In the genomic region with DNA sequence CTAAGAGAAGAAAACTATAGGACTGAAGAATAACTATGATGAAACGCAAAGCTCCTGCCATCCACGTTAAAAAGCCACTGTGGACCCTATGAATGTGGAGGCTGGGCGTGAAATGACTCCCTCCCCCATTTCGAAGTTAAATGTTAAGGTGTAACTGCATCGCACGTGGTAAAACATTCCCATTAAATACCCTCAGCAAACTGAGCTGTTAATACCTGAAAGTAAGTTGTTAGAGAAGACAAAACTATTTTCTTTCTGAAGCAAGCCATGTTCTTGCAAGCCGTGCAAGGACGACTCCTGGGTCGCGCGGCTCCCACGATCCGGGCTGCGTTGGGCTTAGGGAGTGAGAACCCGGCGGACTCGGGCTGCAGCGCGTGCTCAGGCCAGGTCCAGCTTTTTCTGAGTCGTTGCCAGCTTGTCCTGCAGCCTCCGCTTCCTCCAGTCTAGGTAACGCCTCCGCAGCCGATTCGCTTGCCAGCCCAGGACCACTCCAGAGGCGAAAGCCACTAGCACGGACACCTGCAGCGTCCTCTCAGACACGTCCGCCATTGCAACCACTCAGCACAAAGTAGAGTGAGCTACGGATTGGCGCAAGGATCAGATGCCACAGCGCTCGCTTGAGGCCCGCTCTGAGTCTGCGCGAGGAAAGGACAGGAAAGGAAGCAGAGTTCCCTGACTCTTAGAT, we compare ENCODE assay signal across 7 mouse cellular contexts. TPM values are rescaled to one million over a fixed set of nuclear protein-coding genes. Genes with fewer than 3 reads are reported as not detected.
A peak's percentile ranks its signal among the peaks of the same experiment; 100 is the strongest.
DNase-seq lines count a peak whose midpoint lies in the region; ATAC-seq lines count a peak whose summit lies in the region.

A gene (minus strand): TSS at position 570 of the 685 bp plus-strand sequence.

- ATAC-seq in embryonic facial prominence, embryonic 12.5 days (ENCODE audit: insufficient number of reproducible peaks, insufficient read depth, low FRiP score, low TSS enrichment): peak; percentile 92
- peak; percentile 92 for ATAC-seq in limb, embryonic 11.5 days (ENCODE audit: insufficient number of reproducible peaks, low FRiP score, low TSS enrichment, low read depth)
- peak; percentile 95 for ATAC-seq in midbrain, embryonic 14.5 days (ENCODE audit: low FRiP score, low TSS enrichment)

- peaks cover 16% of the 10 kb centered on the region for H3K4me1 ChIP-seq in embryonic facial prominence, embryonic 12.5 days
- H3K4me1 ChIP-seq in limb, embryonic 11.5 days (ENCODE audit: control insufficient read depth, insufficient read depth, low read length): peaks cover 4% of the 10 kb centered on the region; the same call in 1 of the 2 replicates
- H3K4me1 ChIP-seq in midbrain, embryonic 14.5 days (ENCODE audit: control insufficient read depth, insufficient read depth, low read length): peaks cover 20% of the 10 kb centered on the region

- WGBS in embryonic facial prominence, embryonic 12.5 days: 3% methylated on average over 37 of the region's 37 CpGs
- 2% methylated on average over 37 of the region's 37 CpGs for WGBS in limb, embryonic 11.5 days
- WGBS in midbrain, embryonic 14.5 days: 3% methylated on average over 37 of the region's 37 CpGs

- H3K27ac ChIP-seq in embryonic facial prominence, embryonic 12.5 days: peak within 1 kb of the TSS; percentile 81
- peak within 1 kb of the TSS; percentile 77 for H3K27ac ChIP-seq in limb, embryonic 11.5 days (replicated peaks; ENCODE audit: low read depth, low read length)
- H3K27ac ChIP-seq in midbrain, embryonic 14.5 days (replicated peaks; ENCODE audit: low read depth, low read length): peak within 1 kb of the TSS; percentile 89

- peak within 1 kb of the TSS; percentile 58 for H3K4me2 ChIP-seq in embryonic facial prominence, embryonic 12.5 days (replicated peaks)
- peak within 1 kb of the TSS; percentile 43 for H3K4me2 ChIP-seq in limb, embryonic 11.5 days (ENCODE audit: low read depth, severe bottlenecking)
- peak within 1 kb of the TSS; percentile 74 for H3K4me2 ChIP-seq in midbrain, embryonic 14.5 days (ENCODE audit: low read length)

- no peaks in the 10 kb centered on the region for H3K9me3 ChIP-seq in embryonic facial prominence, embryonic 12.5 days
- no peaks in the 10 kb centered on the region for H3K9me3 ChIP-seq in limb, embryonic 11.5 days (ENCODE audit: control insufficient read depth, low read length)
- no peaks in the 10 kb centered on the region for H3K9me3 ChIP-seq in midbrain, embryonic 14.5 days (ENCODE audit: control insufficient read depth, low read length)

- peak; percentile 85 for DNase-seq in adrenal gland, postnatal 25 days
- DNase-seq in heart, adult 11 months: peak; percentile 99
- DNase-seq in kidney, adult 18-20 months: peak; percentile 90
- DNase-seq in limb, embryonic 11.5 days (ENCODE audit: low spot score): peak; percentile 89
- peak; percentile 95 for DNase-seq in midbrain, embryonic 14.5 days
- peak; percentile 64 to 74 for DNase-seq in spleen, adult 18-20 months

- H3K36me3 ChIP-seq in embryonic facial prominence, embryonic 12.5 days: no peaks in the 10 kb centered on the region
- H3K36me3 ChIP-seq in limb, embryonic 11.5 days (ENCODE audit: control insufficient read depth, insufficient read depth, low read length): no peaks in the 10 kb centered on the region
- no peaks in the 10 kb centered on the region for H3K36me3 ChIP-seq in midbrain, embryonic 14.5 days (ENCODE audit: control insufficient read depth, insufficient read depth, low read length)

- H3K9ac ChIP-seq in embryonic facial prominence, embryonic 12.5 days: peak within 1 kb of the TSS; percentile 68
- peak within 1 kb of the TSS; percentile 79 for H3K9ac ChIP-seq in limb, embryonic 11.5 days (ENCODE audit: low read length)
- peak within 1 kb of the TSS; percentile 70 for H3K9ac ChIP-seq in midbrain, embryonic 14.5 days (replicated peaks; ENCODE audit: low read length)

- no peaks in the 10 kb centered on the region for H3K27me3 ChIP-seq in embryonic facial prominence, embryonic 12.5 days
- H3K27me3 ChIP-seq in limb, embryonic 11.5 days (ENCODE audit: control insufficient read depth, insufficient read depth, low read length): no peaks in the 10 kb centered on the region
- no peaks in the 10 kb centered on the region for H3K27me3 ChIP-seq in midbrain, embryonic 14.5 days (ENCODE audit: control insufficient read depth, insufficient read depth, low read length)

- peak within 1 kb of the TSS; percentile 75 for H3K4me3 ChIP-seq in embryonic facial prominence, embryonic 12.5 days
- peak within 1 kb of the TSS; percentile 64 for H3K4me3 ChIP-seq in limb, embryonic 11.5 days (ENCODE audit: low read depth, low read length)
- peak within 1 kb of the TSS; percentile 74 for H3K4me3 ChIP-seq in midbrain, embryonic 14.5 days (replicated peaks; ENCODE audit: low read depth, low read length)

RNA-seq across cellular contexts. Expression of the gene that starts here (rescaled TPM):
- total RNA-seq in adrenal gland, postnatal 25 days (2021): 83.7 and 107 TPM in 2 replicates
- 25.5 and 29.9 TPM in 2 replicates for polyA plus RNA-seq in embryonic facial prominence, embryonic 12.5 days (2016; fragmentation: Nextera tagmentation; extraction: Ambion mirVana)
- polyA plus RNA-seq in limb, embryonic 11.5 days (2014; fragmentation: Nextera tagmentation; extraction: Ambion mirVana): 17.6 and 19.6 TPM in 2 replicates
- 38.2 and 44.6 TPM in 2 replicates for polyA plus RNA-seq in midbrain, embryonic 14.5 days (2014; fragmentation: Nextera tagmentation; extraction: Ambion mirVana)

Comparison
In these comparisons a context has a peak if more than half of its experiments do, and no peak if none do; other contexts are left out.
1. Peak in every context shown above with its lines: DNase-seq, ATAC-seq, H3K4me3 ChIP-seq and H3K27ac ChIP-seq.